Mouse (Mus musculus) olfactory bulb, adult 2 months (tissue): ENCODE results near the gene Rpusd1.

Experiments
- CTCF ChIP-seq: fragments of 200-500 bp; IDR thresholded peaks from 2 replicates; pipeline ENCODE4 v1.5.1; 2012; ENCODE audit warnings: low read depth, mild to moderate bottlenecking, low read length, moderate library complexity; ENCODE audit not compliant: insufficient read depth
- POLR2A ChIP-seq: fragments of 200-500 bp; IDR thresholded peaks from 2 replicates; pipeline ENCODE4 v1.6.1; 2012; ENCODE audit warnings: mild to moderate bottlenecking, low read depth, low read length, moderate library complexity; ENCODE audit not compliant: insufficient read depth

DNA sequence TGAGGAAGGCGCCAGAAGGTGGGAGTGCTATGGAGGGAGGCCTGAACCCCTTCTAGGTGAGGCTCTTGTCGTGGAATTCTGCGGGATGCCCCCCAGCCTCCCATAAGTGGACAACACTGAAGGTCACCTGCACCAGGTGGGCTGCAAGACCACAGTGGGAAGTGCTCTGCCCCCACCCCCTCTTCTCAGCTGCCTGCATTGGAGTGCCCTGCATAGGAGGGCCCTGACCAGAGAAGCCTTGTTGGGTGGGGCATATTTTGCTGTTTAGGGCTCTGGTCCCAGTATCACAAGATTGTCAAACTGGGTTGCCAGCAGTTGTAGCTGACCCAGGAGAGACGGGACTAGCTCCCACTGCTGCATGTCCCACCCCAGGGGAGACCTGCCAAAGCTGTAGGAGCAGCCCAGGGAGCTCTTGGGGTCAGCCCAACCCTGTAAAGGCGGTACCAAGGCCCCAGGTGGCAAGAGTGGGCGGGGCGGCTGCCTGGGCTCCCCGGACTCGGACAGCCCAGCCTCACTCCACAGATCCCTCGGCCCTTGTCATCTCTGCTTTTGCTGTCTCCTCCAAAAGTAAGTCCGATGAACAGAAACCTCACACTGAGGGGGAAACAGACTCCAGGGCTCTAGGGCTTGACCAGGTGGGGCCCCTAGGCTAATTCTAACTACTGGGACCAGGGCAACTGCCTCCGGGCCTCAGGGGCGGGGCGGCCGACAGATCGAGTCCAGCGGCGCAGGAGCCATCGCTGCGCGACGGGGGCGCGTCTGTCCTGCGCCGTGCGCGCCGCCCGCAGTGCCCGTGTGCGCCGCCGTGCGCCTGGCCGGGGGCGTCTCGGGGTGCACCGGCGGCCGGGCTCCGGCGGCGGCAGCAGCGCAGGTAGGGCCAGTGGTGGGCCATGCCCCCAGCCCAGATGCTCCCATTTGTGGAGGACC is 10.5 kb upstream of the Rpusd1 start, which contains the start of gene Gng13:
- TF ChIP-seq POLR2A (no peak), CTCF (no peak)
